Mouse (Mus musculus) ES-E14 (cell line): Measurements from ENCODE around the gene Vdac1.

ENCODE experiments used
- MAFK ChIP-seq: IDR thresholded peaks from 2 replicates; pipeline ENCODE4 v1.6.1; 2014; ENCODE audit warnings: mild to moderate bottlenecking, low read depth, low read length, inconsistent platforms; ENCODE audit not compliant: insufficient read depth
- ZNF384 ChIP-seq: IDR thresholded peaks from 2 replicates; pipeline ENCODE4 v1.6.1; 2012; ENCODE audit warnings: low read depth, low read length, inconsistent platforms

GRCm38 (mm10) chr11:52346635-52347005 is 14.0 kb upstream of the Vdac1 start:
- TF ChIP-seq ZNF384, result no peak
- TF ChIP-seq MAFK, result no peak
